Mouse (Mus musculus) megakaryocyte-erythroid progenitor cell, adult 5-6 weeks (primary cell): ENCODE measurements around the gene Afg1l. TPM values are rescaled to one million over a fixed set of nuclear protein-coding genes. Genes with fewer than 3 reads are reported as not detected.

Experiments used
- ATAC-seq: replicated peaks from 2 replicates; pipeline ENCODE4 v1.8.0; 2016; ENCODE audit warnings: mild to moderate bottlenecking, inconsistent platforms; ENCODE audit not compliant: severe bottlenecking, poor library complexity, low FRiP score, low TSS enrichment
- total RNA-seq, 2 experiments: library from RNA; stranded (forward) in 1 of 2; stranded (reverse) in 1 of 2; fragments of 200-1000, 215-1000 nt in 1 of 2; fragments of >200 nt in 1 of 2; fragmentation: Nextera tagmentation in 1 of 2; gene quantifications; 2 replicates each; pipeline ENCODE4 v1.2.3; 2014 to 2017

Gene Afg1l
- total RNA-seq (2014; fragmentation: Nextera tagmentation) (3.4 and 5.9 TPM in 2 replicates), total RNA-seq (2017) (5.0 and 8.9 TPM in 2 replicates)

DNA sequence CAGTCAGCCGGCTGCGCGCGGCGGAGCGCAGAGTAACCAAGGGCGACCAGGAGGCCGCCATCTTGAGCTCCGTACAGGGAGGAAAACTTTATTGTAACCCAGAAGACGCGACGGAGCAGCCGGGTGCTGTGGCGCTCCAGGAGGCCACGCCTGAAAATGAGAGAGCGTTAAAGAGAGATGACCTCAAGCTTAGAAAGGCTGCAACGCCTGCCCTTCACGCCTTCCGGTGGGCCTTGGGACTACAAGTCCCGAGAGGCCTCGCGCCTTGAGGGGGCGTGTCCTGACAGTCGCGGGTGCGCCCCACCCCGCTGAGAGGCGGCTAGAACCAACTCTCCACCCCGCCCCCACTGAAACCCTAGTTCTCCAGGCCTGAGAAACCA lies at the start of gene Afg1l:
Gene Afg1l, minus strand, starts transcription at position 225 of the 380 bp plus-strand sequence.
- ATAC-seq = peak; percentile 98

DNA sequence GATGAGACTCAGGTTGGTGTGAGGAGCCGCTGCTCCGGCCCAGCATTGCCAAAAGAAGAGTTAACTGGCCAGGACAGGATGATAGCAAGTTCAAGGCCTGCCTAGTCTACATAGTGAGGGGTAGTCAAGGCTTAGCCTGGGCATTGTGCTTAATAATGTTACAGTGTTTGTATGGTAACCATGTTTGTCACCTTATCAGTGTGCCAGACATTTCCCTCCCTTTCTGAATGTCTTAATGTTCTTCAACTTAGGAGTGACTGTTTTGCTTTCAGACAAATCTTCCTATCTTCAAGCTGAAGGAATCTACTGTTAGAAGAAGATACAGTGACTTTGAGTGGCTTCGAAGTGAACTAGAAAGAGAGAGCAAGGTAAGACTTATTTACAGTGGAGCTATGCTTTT lies 47.3 kb upstream of the Afg1l start:
- peak; percentile 92 for ATAC-seq

DNA sequence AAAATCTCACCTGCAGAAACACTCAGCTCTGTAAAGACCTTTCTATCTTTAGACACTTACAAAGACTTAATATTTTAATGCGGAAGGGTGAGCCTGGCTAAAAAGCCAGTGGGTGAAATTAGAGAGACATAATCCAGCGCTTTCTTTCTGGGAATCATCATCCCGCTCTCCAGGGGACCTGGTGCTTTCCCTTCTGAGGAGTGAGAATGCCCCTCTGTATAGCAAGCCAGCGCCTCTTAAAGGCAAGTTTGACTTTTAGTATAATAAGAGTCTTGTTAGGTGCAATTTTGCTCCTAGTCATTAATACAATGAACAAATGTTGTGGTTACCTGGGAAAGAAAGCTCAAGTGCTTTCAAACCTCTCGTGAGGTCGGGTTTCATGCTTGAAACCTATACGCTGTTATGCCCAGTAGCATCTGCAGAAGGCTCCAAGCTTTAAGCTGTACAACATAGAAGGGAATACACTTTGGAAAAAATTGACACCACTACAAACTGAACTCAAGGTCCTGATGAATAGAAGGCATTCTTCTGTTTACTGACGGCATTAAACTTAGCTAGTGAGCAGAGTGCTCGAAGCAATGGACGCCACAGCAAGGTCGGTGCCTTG lies 45.3 kb upstream of the Afg1l start:
- ATAC-seq = no peak

DNA sequence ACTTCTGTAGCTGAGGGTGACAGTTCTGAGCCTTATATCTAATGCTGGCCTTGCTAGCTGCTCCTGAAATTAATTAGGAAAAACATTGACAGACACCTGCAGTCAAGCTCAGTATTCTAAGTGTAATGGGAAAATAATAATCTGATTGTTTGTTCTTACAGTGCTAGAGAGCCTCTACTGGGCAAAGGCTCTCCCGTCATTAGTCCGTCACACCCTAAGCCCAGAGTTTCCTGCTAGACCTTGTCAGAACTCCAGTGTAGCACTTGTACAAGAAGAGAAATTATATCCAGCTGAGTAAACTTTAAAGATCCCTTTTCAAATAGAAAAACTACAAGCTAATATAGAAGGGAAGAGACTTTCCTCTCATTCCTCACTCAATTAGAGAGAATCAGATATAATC lies 44.5 kb upstream of the Afg1l start:
- no peak for ATAC-seq

DNA sequence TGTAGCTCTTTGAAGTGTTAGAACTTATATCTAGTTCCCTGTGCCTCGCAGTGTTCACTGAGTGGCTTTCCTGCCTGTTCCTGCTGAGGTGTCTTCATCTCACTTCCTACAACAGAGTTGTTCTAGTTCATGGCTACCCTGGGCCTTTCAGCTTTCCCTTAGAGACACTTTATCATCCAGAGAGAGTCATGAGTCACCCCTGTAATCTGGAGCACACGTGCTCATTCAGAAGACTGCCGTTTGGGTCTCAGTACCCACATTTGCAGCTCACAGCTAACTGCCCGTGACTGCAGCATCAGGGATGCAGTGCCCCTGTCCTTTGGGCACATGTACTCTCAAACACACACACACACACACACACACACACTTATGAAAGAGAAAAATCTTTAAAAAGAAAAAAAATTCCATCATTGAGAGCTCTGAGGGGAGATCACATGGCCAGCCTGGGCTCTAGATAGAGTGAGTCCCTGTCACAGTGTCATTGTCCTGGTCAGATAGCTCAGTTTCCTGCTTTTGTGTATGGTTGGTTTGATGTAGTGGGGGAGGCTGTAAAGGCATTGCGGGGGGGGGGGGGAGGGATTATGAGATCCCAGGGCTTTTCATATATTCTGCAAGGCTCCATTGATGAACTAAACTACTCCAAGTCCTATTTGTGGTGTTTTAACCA lies 43.1 kb upstream of the Afg1l start:
- peak; percentile 50; the same call in 1 of the 2 replicates for ATAC-seq

DNA sequence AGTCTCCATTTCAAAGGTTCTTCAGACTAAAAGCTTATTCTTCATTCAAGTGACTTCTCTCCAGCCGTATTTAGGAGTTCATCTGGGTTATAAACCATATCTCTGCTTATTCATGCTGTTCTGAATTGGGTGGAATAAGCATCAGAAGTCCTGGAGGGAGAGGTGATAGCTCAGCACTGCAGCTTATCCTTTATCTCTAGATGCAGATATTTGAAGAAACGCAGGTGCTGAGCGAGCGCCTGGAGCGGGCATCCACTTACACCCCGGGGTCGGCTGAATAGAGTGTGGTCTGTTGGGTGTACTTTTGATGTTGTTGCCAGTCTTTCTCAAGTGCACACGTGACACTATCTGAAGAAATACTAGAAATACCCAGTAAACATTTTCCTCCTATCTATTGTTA lies 40.0 kb upstream of the Afg1l start:
- peak; percentile 63 for ATAC-seq

DNA sequence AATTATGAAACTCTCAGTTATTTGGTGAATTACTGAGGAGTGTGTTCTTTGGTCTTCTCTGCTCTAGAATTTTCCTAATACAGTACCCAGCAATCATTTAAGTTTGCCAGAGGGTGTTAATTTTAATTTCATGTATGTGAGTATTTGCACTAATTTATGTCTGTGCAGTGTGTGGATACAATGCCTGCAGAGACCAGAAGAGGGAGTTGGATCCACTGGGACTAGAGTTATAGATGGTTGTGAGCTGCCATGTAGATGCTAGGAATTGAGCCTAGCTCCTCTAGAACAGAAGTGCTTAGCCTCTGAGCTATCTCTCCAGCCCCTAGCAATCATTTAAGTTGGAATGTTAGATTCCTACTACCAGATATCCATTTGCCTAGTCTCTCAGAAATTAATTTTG lies 35.8 kb upstream of the Afg1l start:
- no peak for ATAC-seq

DNA sequence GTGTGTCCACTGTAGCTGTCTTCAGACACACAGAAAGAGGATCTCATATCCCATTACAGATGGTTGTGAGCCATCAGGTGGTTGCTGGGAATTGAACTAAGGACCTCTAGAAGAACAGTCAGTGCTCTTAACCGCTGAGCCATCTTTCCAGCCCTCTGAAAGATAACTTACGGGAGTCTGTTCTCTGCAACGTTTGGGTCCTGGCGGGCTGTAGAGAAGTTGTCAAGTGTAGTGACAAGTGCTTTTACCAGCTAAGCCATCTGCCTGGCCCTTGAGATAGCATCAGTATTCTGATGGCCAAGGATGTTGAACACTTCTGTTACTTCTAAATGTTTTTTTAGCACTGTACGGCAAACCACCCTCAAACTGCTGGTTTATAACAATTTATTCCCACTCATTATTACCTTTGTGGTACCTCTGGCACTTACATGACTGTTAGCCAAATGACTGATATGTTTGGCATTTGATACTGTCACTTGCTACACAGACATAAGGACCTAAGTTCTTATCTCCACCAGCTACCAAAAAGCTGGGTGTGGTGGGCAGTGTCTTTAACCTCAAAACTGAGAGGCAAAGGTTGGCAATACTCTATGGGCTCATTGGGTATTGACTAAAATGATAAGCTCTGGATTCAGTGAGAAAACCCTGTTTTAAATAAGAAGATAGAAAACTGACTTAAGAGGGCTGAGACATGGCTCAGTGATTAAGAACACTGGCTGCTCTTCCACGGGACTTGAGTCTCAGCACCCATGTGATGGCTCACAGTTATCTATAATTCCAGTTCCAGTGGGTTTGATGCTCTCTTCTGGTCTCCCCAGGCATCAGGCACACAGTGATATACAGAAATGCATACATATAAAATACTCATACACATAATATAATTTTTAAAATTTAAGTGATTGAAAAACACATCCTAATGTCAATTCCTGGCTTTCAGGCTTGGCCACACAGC lies 33.1 kb upstream of the Afg1l start:
- peak; percentile 89 for ATAC-seq

DNA sequence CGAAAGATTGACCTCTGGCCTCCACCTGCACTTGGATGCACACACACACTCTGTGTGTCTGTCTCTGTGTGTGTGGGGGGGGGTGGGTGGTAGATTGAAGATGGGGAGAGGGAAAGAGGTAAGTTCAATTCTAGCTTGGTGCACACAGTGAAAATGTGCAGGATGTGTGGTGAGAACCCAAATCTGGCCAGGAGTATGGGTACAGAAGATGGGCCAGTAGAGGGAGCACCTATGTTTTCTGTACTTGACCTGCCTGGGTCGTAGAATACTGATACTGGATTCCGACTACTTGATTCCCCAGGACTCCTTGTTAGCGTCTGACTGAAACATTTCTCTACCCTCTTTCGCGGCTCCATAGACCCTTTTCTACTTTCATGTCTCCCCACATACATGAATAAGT lies 31.8 kb upstream of the Afg1l start:
- no peak for ATAC-seq

DNA sequence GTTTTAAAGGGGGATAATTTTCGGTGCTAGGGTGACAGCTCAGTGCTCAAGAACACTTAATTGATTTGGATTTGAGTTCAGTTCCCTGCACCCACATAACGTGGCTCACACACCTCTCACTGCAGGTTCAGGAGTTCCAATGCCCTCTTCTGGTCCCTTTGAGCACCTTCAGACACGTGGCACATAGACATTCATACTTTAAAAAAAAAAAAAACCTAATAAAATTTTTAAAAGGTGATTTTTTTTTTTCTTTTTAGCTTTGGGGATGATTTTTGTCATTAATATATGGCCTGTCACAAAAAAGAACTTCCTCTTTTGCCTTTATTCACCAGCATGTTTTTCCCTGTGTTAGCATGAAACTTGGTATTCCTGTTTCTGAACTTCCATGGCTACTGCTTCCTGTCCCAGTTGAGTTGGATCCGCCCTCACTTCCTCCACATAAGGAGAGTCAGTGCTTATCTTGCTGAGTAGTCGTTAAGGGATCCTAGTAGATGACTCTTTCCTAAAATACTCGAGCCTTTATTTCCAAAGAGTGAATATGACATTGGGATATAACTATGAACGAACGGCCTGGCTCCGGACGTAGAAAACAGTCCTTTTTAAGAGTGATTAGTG lies 25.8 kb upstream of the Afg1l start:
- no peak for ATAC-seq

DNA sequence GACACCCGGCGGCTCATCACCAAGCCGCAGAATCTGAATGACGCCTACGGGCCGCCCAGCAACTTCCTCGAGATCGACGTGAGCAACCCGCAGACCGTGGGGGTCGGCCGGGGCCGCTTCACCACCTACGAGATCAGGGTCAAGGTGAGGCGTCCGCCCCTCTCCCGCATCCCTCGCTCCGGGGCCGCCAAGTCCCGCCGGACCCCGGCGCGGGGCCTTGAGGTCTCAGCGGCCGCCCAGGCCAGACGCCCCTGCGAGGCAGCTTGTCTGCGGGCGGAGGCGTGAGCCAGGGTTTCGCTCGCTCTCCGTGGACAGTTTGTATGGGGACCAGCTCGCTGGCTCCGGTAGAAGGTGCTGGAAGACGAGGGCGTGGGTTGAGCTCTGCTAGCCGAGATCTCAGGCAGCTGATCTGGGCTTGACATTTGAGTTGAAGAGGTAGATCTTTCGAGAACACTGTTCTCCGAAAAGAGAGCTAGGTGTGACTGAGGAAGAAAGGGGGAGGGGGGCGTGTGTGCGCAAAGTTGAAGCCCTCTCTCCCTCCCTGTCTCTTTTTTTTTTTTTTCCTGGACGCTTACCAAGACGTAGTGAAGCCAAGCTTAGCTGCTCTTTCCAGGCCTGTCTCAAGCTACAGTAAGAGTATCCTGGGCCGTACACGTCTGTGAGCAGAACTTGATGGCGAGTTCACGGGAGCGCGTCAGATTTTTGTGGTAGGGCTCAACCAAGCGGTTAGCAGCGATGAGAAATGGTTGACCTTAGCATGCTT lies 24.2 kb upstream of the Afg1l start:
- ATAC-seq = peak; percentile 38

DNA sequence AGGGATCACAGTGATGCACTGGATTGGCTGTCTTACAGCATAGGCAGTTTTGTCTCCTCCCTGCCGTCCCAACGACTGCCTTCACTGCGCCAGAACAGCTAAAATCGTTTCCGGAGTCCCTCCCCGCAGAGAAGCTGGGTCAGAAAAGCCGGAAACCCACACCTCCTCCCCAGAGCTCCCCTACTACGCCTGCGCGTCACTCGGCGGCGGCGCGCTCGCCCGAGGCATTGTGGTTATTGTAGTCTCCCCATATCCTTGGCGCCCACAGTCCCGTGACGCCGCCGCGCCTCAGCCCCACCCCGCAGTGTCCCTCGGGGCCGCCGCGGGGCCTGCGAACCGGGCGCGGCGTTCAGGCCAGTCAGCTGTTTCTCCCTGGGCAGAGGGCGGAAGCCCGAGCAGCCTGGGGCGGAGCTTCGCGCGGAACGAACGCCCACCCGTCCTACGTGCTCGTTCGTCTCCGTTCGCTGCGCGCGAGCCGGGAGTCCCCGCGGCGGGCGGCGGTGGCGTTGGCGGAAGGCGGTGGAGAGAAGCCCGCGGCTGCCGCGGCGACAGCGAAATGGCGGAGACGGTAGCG lies 23.5 kb upstream of the Afg1l start, which contains the start of gene Snx3:
Gene Snx3, plus strand, starts transcription at position 256 of the 574 bp plus-strand sequence.
- peak; percentile 95 for ATAC-seq

DNA sequence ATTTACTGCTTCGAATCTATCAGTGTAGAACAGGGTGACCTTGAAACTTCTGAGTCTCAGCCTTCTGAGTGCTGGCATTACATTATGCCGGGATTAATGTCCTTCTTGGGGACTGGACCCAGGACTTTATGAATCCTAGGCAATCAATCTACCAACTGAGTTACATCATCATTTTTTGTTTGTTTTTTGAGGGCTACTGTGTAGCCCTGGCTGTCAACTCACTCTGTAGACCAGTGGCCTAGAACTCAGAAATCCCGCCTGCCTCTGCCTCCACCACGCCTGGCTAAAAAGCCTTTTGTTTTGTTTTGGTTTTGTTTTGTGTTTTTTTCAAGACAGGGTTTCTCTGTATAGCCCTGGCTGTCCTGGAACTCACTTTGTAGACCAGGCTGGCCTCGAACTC lies 22.8 kb upstream of the Afg1l start:
- no peak for ATAC-seq

DNA sequence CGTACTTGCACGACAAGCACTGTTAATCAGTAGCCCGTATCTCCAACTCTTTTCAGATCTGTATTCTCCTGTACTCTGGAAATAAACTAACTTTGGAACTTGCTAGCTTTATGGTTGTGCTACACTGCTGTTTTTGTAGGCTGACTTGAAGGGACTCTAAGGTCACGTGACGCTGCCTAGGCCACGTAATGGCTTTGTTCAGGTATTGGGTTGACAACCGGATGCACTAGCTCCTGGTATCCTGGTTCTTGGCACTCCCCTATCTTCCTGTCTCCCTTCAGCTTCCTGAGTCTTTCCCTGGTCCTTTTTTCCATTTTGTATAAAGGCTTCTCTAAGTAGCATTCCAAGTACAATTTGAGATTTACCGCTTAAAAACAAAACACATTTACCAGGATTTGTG lies 22.2 kb upstream of the Afg1l start:
- ATAC-seq = no peak

DNA sequence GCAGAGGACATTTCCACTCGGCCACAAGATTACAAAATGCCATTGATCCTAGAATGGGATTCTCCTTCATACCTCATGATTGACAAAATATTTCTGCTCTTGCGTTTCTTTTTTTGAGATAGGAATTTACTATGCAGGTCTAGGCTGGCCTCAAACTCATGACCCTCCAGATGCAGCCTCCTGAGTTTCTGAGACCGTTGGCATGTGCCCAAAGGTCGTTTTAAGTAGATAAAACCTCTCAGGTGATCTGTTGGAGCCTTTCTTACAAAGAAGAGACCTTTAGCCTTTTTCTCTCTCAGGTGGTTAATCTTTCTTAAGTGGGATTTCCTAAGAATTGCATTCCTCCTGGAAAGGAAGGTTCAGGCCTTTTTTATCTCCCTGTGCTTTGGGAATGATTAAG lies 14.6 kb upstream of the Afg1l start:
- ATAC-seq = no peak

DNA sequence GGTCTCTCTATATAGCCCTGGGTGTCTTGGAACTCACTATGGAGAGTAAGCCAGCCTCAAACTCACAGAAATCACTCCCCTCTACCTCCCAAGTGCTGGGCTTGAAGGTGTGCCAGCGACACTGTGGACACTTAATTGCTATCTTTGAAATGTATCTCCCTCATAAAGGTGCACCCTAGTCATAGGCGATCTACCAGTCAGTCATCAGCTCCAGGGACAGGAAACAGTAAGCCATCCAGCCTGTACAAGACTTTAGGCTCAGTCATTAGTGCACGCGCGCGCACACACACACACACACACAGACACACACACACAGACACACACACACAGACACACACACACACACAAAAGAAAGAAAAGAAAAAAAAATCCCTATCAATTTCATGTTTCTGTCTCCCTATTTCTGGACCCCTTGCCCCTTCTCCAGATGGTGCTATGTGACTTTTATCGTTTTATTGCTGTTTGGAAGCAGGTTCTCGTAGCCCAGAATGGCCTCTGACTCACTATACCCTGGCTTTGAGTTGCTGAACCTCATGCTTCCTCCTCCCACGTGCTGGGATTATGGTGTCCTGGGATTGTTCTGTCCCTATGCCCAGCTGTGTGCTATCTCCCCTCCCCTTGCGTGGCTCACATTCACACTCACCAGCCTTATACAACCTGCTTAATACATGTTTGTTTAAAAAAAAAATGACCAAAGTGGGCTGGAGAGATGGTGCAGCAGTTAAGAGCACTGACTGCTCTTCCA lies 13.8 kb upstream of the Afg1l start:
- ATAC-seq = no peak

DNA sequence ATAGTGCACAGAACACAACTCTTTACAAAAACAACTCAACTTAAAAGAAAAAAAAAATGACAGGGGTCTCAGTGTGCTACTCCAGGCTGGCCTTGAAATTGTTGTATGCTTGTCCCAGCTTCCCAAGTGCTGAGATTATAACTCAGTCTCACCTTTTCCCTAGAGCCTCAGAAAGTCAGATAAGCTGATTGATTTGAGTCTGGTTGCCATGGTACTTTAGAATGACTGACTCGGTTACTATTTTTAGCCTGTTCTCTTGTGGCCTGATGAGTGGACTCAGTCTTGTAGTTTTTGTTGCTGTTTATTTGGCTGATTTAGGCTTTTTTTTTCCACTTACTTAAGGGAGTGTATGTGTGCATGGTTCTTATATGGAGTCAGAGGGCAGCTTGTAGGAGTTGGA lies 12.8 kb upstream of the Afg1l start:
- no peak for ATAC-seq
